Mouse (Mus musculus) bone marrow macrophage, adult 2 months (primary cell): ENCODE results near the gene 4931429L15Rik.

ENCODE experiments used
- CTCF ChIP-seq: IDR thresholded peaks from 2 replicates; pipeline ENCODE4 v1.5.1; 2012; ENCODE audit warnings: low read depth, mild to moderate bottlenecking, low read length, moderate library complexity
- POLR2A ChIP-seq: IDR thresholded peaks from 2 replicates; pipeline ENCODE4 v1.6.1; 2012; ENCODE audit warnings: mild to moderate bottlenecking, low read depth, low read length, borderline replicate concordance

DNA sequence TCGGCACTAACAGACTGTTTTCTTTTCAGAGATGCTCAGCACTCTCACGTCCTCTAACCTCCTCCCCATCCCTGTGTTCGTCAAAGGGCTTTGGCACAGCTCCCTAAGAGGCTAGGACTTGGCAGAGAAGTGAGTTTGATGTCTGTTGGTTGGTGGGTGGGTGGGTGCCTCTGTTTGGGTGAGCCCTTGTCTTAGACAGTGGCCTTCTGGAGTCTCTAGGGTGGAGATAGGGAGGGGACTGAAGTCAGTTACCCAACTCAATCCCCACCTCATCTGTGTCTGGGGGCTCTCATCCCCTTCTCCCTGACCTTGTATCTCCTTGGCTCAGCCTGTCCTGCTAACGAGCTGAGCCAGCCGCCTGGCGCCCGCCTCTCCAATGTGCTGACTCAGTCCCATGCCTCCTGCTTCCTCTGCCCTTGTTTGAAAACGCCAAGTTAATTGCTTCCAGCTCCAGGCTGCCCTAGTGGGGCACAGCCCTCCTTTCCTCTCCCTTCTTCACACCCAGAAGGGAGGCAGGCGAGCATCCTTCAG is 30.7 kb upstream of the 4931429L15Rik start:
- TF ChIP-seq CTCF (no peak), POLR2A (no peak)
